Mouse (Mus musculus) embryonic fibroblast, embryonic 13.5 days (primary cell): ENCODE measurements around the gene Gm8677.
"Not testable (repeated sequence)": the region's sequence is repeated elsewhere in the genome, so short reads cannot be mapped to it uniquely, and the experiment has no call there.

Experiments used
- CTCF ChIP-seq: IDR thresholded peaks from 2 replicates; pipeline ENCODE4 v1.5.1; 2011; ENCODE audit warnings: mild to moderate bottlenecking, control low read depth, low read length, moderate library complexity, borderline replicate concordance; ENCODE audit not compliant: insufficient read depth
- POLR2A ChIP-seq: IDR thresholded peaks from 2 replicates; pipeline ENCODE4 v1.6.1; 2011; ENCODE audit warnings: low read depth, mild to moderate bottlenecking, control low read depth, low read length, moderate library complexity

GRCm38 (mm10) chr7:22499578-22499977 is 35.1 kb downstream of the Gm8677 start, which contains the start of gene Vmn1r151:
- not testable (repeated sequence) for TF ChIP-seq POLR2A, CTCF
